Mouse (Mus musculus) kidney, embryonic 15.5 days (tissue): ENCODE results near the gene Slc6a6. TPM values are rescaled to one million over a fixed set of nuclear protein-coding genes. Genes with fewer than 3 reads are reported as not detected.

ENCODE experiments used
- ATAC-seq: fragments of 200-750 bp; cut with Nextera tagmentation; replicated peaks from 2 replicates; pipeline ENCODE4 v1.8.0; 2017; ENCODE audit warnings: moderate TSS enrichment; ENCODE audit not compliant: low FRiP score
- H3K27ac ChIP-seq: fragments of 300-500 bp; sonication (generic); 2 replicates; pipeline ENCODE4 v1.5.1; 2015; ENCODE audit warnings: mild to moderate bottlenecking, inconsistent platforms
- H3K27me3 ChIP-seq: fragments of 300-500 bp; sonication (generic); 2 replicates; pipeline ENCODE4 v1.6.1; 2015; ENCODE audit warnings: inconsistent platforms
- H3K36me3 ChIP-seq: fragments of 300-500 bp; sonication (generic); 2 replicates; pipeline ENCODE4 v1.6.1; 2015; ENCODE audit warnings: inconsistent platforms
- H3K4me1 ChIP-seq: fragments of 300-500 bp; sonication (generic); 2 replicates; pipeline ENCODE4 v1.6.1; 2015; ENCODE audit warnings: inconsistent platforms
- H3K4me2 ChIP-seq: fragments of 300-500 bp; sonication (generic); 2 replicates; pipeline ENCODE4 v1.6.1; 2015; ENCODE audit warnings: moderate library complexity, mild to moderate bottlenecking, inconsistent platforms
- H3K4me3 ChIP-seq: fragments of 300-500 bp; sonication (generic); replicated peaks from 2 replicates; pipeline ENCODE4 v1.5.1; 2015; ENCODE audit warnings: mild to moderate bottlenecking, inconsistent platforms
- H3K9ac ChIP-seq: fragments of 300-500 bp; sonication (generic); 2 replicates; pipeline ENCODE4 v1.6.1; 2015; ENCODE audit warnings: mild to moderate bottlenecking, inconsistent platforms
- H3K9me3 ChIP-seq: fragments of 300-500 bp; sonication (generic); replicated peaks from 2 replicates; pipeline ENCODE4 v1.6.1; 2016; ENCODE audit warnings: inconsistent platforms
- WGBS: fragments of 180-500 bp; shearing (Covaris S2); methylation state at CpG from one replicate; pipeline ENCODE4 v1.1.7; 2015; ENCODE audit warnings: mixed read lengths; 5-methylcytosine and 5-hydroxymethylcytosine counted together
- polyA plus RNA-seq: library from polyadenylated mRNA; unstranded; fragments of >200 nt; fragmentation: Nextera tagmentation; extraction: Ambion mirVana; gene quantifications from 2 replicates; pipeline ENCODE4 v1.2.1, GENCODE M21; 2015

The Slc6a6 gene
- polyA plus RNA-seq, 1 experiment from 2014 or later = 87.2 TPM

DNA sequence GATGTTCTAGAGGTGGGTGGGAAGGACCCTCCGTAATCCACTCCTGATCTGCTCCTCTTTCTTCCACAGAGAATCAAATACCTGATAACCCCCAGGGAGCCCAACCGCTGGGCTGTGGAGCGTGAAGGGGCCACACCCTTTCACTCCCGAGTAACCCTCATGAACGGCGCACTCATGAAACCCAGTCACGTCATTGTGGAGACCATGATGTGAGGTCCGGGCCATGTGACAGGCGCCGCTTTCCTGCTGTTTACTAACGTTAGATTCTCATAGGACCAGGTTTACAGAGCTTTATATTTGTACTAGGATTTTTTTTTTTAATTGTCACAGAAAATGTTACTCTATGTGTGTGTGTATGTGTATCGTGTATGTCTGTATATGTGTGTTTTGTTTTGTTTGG, 71.0 kb downstream of the Slc6a6 start:
- no peak overlapping the region for H3K4me2 ChIP-seq
- no peak for ATAC-seq
- no peak overlapping the region for H3K9ac ChIP-seq
- peaks cover 23% of the 10 kb centered on the region for H3K4me1 ChIP-seq
- peaks cover 88% of the 10 kb centered on the region for H3K36me3 ChIP-seq
- H3K27ac ChIP-seq = no peak overlapping the region
- WGBS = 74% methylated on average over 12 of the region's 12 CpGs
- no peaks in the 10 kb centered on the region for H3K27me3 ChIP-seq
- no peaks in the 10 kb centered on the region for H3K9me3 ChIP-seq
- H3K4me3 ChIP-seq = no peak overlapping the region

DNA sequence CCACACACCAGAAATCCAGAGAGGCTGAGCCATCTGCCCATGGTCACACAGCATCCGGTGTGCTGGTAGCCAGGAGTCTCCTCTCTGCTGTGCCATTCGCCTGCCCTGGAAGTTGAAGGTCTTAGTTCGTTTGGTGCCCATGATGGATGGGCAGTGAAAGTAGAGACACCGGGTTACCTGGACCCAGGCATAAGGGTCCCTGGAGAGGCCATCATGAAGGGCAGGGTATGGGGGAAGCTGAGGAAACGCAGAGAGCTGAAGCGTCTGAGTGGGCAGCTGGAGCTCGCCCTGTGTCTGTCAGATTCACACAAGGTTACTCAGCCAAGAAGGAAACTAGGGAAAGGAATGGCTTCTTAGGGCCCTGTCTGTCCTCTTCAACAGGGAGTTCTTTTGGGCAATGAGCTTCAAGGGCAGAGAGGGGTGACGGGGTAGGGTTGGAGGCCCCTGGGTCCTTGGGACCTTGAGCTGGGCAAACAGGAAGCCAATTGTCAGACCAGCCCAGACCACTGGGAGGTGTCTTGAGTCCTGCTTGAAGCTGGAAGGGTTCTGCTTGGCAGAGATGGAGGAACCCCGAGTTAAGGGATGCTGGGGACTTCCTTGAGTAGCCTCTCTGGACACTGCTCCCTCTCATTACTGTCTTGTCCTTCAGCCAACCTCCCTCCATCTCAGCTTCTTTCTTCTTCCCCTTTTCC, 78.3 kb downstream of the Slc6a6 start:
- H3K36me3 ChIP-seq = peaks cover 27% of the 10 kb centered on the region
- H3K27ac ChIP-seq = no peak overlapping the region
- no peak overlapping the region for H3K4me3 ChIP-seq
- H3K4me1 ChIP-seq = no peaks in the 10 kb centered on the region
- no peaks in the 10 kb centered on the region for H3K27me3 ChIP-seq
- no peaks in the 10 kb centered on the region for H3K9me3 ChIP-seq
- no peak overlapping the region for H3K9ac ChIP-seq
- WGBS = 82% methylated on average over 9 of the region's 9 CpGs
- ATAC-seq = no peak
- no peak overlapping the region for H3K4me2 ChIP-seq

GRCm38 (mm10) chr6:91767550-91767949, 83.7 kb downstream of the Slc6a6 start:
- ATAC-seq = no peak
- H3K27me3 ChIP-seq = no peaks in the 10 kb centered on the region
- WGBS = 79% methylated on average over 8 of the region's 8 CpGs
- no peak overlapping the region for H3K27ac ChIP-seq
- no peak overlapping the region for H3K9ac ChIP-seq
- H3K9me3 ChIP-seq = no peaks in the 10 kb centered on the region
- H3K4me2 ChIP-seq = no peak overlapping the region
- H3K36me3 ChIP-seq = no peaks in the 10 kb centered on the region
- no peak overlapping the region for H3K4me3 ChIP-seq
- no peaks in the 10 kb centered on the region for H3K4me1 ChIP-seq

GRCm38 (mm10) chr6:91773951-91774350, 90.1 kb downstream of the Slc6a6 start:
- H3K9ac ChIP-seq = no peak overlapping the region
- no peak for ATAC-seq
- no peak overlapping the region for H3K4me2 ChIP-seq
- H3K27ac ChIP-seq = no peak overlapping the region
- H3K4me1 ChIP-seq = no peaks in the 10 kb centered on the region
- no peaks in the 10 kb centered on the region for H3K9me3 ChIP-seq
- H3K36me3 ChIP-seq = no peaks in the 10 kb centered on the region
- H3K27me3 ChIP-seq = no peaks in the 10 kb centered on the region
- 74% methylated on average over 5 of the region's 5 CpGs for WGBS
- no peak overlapping the region for H3K4me3 ChIP-seq

GRCm38 (mm10) chr6:91776543-91776942, 92.7 kb downstream of the Slc6a6 start:
- Histone ChIP-seq H3K27ac (no peak overlapping the region), H3K4me2 (no peak overlapping the region), H3K4me1 (no peaks in the 10 kb centered on the region), H3K9me3 (no peaks in the 10 kb centered on the region), H3K36me3 (no peaks in the 10 kb centered on the region), H3K9ac (no peak overlapping the region), H3K27me3 (no peaks in the 10 kb centered on the region), H3K4me3 (no peak overlapping the region)
- 15% methylated on average over 9 of the region's 9 CpGs for WGBS
- ATAC-seq = 0 out of 2 replicates have a peak, but pooled peaks have one; percentile 23

DNA sequence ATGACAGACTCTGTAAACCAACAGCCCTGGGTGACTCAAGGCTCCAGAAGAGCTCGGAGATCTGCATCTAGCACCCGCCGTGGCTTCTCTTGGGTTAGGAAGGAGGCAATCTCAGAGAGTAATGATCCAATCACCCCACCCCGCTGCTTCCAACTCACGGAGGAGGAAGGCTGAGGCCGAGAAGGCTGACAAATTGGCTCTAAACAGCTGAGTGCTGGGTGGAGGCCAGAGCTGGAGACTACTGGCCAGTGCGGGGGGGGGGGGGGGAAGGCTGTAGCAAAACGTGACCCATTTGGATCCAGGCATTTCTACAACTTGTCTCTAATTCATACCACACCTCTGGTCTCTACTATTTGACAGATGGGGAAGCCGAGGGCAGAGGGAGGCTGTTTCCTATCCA, 95.4 kb downstream of the Slc6a6 start:
- H3K36me3 ChIP-seq = no peaks in the 10 kb centered on the region
- no peak overlapping the region for H3K4me3 ChIP-seq
- H3K4me1 ChIP-seq = no peaks in the 10 kb centered on the region
- no peak overlapping the region for H3K27ac ChIP-seq
- H3K4me2 ChIP-seq = no peak overlapping the region
- no peak overlapping the region for H3K9ac ChIP-seq
- no peaks in the 10 kb centered on the region for H3K27me3 ChIP-seq
- no peak for ATAC-seq
- 41% methylated on average over 9 of the region's 9 CpGs for WGBS
- no peaks in the 10 kb centered on the region for H3K9me3 ChIP-seq

DNA sequence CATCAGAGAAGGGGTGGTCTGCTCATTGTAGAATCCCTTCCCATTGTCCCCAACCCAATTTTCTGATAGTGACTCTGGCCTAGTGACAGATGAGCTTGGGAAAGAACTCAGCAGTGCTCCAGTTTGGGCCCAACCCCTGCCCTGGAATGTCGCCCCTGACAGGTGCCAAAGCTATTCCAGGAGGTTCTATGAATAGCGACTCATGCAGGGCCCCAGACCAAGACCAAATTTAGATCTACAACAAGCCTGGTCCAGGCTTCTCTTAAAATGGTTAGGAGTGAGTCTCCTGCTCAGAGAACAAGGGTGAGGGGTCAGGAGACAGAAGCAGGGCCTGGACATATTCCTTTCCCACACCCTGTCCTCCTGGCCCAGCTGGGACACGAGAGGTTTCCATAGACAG, 101.2 kb downstream of the Slc6a6 start:
- no peak overlapping the region for H3K27ac ChIP-seq
- H3K4me1 ChIP-seq = no peaks in the 10 kb centered on the region
- H3K36me3 ChIP-seq = no peaks in the 10 kb centered on the region
- no peak overlapping the region for H3K9ac ChIP-seq
- H3K4me3 ChIP-seq = no peak overlapping the region
- no peak overlapping the region for H3K4me2 ChIP-seq
- WGBS = 82% methylated on average over 3 of the region's 3 CpGs
- H3K27me3 ChIP-seq = no peaks in the 10 kb centered on the region
- ATAC-seq = no peak
- H3K9me3 ChIP-seq = no peaks in the 10 kb centered on the region

GRCm38 (mm10) chr6:91788311-91788798, 104.5 kb downstream of the Slc6a6 start:
- 77% methylated on average over 9 of the region's 9 CpGs for WGBS
- H3K36me3 ChIP-seq = no peaks in the 10 kb centered on the region
- ATAC-seq = no peak
- no peaks in the 10 kb centered on the region for H3K27me3 ChIP-seq
- H3K9ac ChIP-seq = no peak overlapping the region
- no peak overlapping the region for H3K27ac ChIP-seq
- H3K9me3 ChIP-seq = no peaks in the 10 kb centered on the region
- H3K4me2 ChIP-seq = no peak overlapping the region
- no peak overlapping the region for H3K4me3 ChIP-seq
- H3K4me1 ChIP-seq = no peaks in the 10 kb centered on the region

DNA sequence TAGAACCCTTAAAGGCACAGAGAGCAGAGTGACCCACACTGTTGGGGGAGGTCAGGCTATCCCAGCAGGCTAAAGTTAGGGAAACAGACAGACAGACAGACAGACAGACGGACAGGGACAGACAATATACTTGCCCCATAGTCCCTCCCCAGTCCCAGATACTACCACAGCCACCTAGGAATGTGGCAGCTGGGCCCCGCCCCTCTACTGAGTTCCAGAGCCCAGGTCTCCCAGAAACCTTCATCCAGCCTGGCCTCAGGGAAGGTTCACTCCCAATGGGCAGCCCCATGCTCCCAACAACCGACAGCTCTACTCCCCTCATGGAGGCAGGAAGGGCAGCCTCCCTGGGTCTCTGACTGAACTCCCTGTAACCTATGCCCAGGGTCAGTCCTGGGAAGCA, 111.8 kb downstream of the Slc6a6 start:
- H3K4me3 ChIP-seq = no peak overlapping the region
- no peaks in the 10 kb centered on the region for H3K27me3 ChIP-seq
- 57% methylated on average over 3 of the region's 3 CpGs for WGBS
- no peaks in the 10 kb centered on the region for H3K9me3 ChIP-seq
- no peak for ATAC-seq
- peak overlapping the region; percentile 32; the same call in 1 of the 2 replicates for H3K4me2 ChIP-seq
- no peak overlapping the region for H3K9ac ChIP-seq
- H3K4me1 ChIP-seq = peaks cover 14% of the 10 kb centered on the region; the same call in 1 of the 2 replicates
- H3K27ac ChIP-seq = no peak overlapping the region
- H3K36me3 ChIP-seq = no peaks in the 10 kb centered on the region

- 41% methylated on average over 9 of the region's 9 CpGs for WGBS
- Histone ChIP-seq H3K4me2 (peak overlapping the region; percentile 32; the same call in 1 of the 2 replicates), H3K36me3 (no peaks in the 10 kb centered on the region), H3K9me3 (no peaks in the 10 kb centered on the region), H3K27ac (no peak overlapping the region), H3K4me1 (peaks cover 14% of the 10 kb centered on the region; the same call in 1 of the 2 replicates), H3K9ac (no peak overlapping the region), H3K4me3 (no peak overlapping the region), H3K27me3 (no peaks in the 10 kb centered on the region)
- ATAC-seq = peak; percentile 74
Observed at GRCm38 (mm10) chr6:91796064-91796463, 112.2 kb downstream of the Slc6a6 start.

- Histone ChIP-seq H3K4me1 (peaks cover 14% of the 10 kb centered on the region; the same call in 1 of the 2 replicates), H3K9me3 (no peaks in the 10 kb centered on the region)
- 88% methylated on average over 4 of the region's 4 CpGs for WGBS
Observed at GRCm38 (mm10) chr6:91796736-91797135, 112.9 kb downstream of the Slc6a6 start.

DNA sequence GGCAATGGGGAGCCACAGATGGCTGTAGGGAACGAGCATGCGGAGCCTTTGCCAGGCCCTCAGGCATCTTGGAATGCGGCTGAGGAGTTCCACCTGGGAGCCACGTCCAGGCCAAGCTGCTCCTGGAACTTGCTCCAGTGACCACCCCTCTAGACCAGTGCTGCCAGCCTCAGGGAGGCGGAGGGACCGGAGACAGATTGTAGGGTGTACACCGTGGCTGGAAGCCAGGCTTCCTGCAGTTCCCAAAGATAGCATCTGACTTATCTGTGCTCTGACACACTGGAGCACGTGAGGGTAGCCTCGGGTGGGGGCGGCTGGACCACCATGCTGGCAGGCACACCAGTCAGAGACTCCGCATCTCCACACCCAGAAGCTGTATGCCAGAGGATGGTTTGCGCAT, 114.6 kb downstream of the Slc6a6 start:
- Histone ChIP-seq H3K4me1 (peaks cover 14% of the 10 kb centered on the region; the same call in 1 of the 2 replicates), H3K4me3 (no peak overlapping the region), H3K36me3 (no peaks in the 10 kb centered on the region), H3K4me2 (no peak overlapping the region), H3K27me3 (peaks cover 10% of the 10 kb centered on the region; the same call in 1 of the 2 replicates), H3K27ac (no peak overlapping the region), H3K9me3 (no peaks in the 10 kb centered on the region), H3K9ac (no peak overlapping the region)
- WGBS = 62% methylated on average over 12 of the region's 12 CpGs
- ATAC-seq = no peak

More at GRCm38 (mm10) chr6:91796736-91797135, 112.9 kb downstream of the Slc6a6 start:
- H3K27ac ChIP-seq = no peak overlapping the region
- no peak overlapping the region for H3K4me2 ChIP-seq
- ATAC-seq = no peak
- H3K36me3 ChIP-seq = no peaks in the 10 kb centered on the region
- H3K9ac ChIP-seq = no peak overlapping the region
- H3K4me3 ChIP-seq = no peak overlapping the region
- H3K27me3 ChIP-seq = no peaks in the 10 kb centered on the region; the same call in 1 of the 2 replicates
